Mouse (Mus musculus) E14TG2a.4 (cell line): ENCODE results near the gene Inpp5b.

Experiments
- CTCF ChIP-seq: conservative IDR thresholded peaks from 2 replicates; pipeline ENCODE4 v1.5.1; 2014; ENCODE audit warnings: low read length
- NANOG ChIP-seq: IDR thresholded peaks from 2 replicates; pipeline ENCODE4 v1.6.1; 2014; ENCODE audit warnings: borderline replicate concordance, low read length, mixed read lengths
- POU5F1 ChIP-seq: IDR thresholded peaks from 2 replicates; pipeline ENCODE4 v1.6.1; 2014; ENCODE audit warnings: low read length, borderline replicate concordance

- TF ChIP-seq CTCF (no peak), POU5F1 (no peak), NANOG (no peak)
Measured at GRCm38 (mm10) chr4:124818832-124819231, 77.2 kb downstream of the Inpp5b start.
